Mouse (Mus musculus) bone marrow macrophage, adult 2 months (primary cell): ENCODE measurements around the gene Olfr59. TPM values are rescaled to one million over a fixed set of nuclear protein-coding genes. Genes with fewer than 3 reads are reported as not detected.

Experiments used
- H3K27ac ChIP-seq: 2 replicates; pipeline ENCODE4 v1.5.1; 2012; ENCODE audit warnings: low read depth, low read length; ENCODE audit not compliant: insufficient read depth
- H3K4me1 ChIP-seq: 2 replicates; pipeline ENCODE4 v1.6.1; 2012; ENCODE audit warnings: low read length; ENCODE audit not compliant: control insufficient read depth, insufficient read depth
- H3K4me3 ChIP-seq: 2 replicates; pipeline ENCODE4 v1.5.1; 2012; ENCODE audit warnings: mild to moderate bottlenecking, low read length, moderate library complexity; ENCODE audit not compliant: insufficient read depth
- CTCF ChIP-seq: IDR thresholded peaks from 2 replicates; pipeline ENCODE4 v1.5.1; 2012; ENCODE audit warnings: low read depth, mild to moderate bottlenecking, low read length, moderate library complexity
- POLR2A ChIP-seq: IDR thresholded peaks from 2 replicates; pipeline ENCODE4 v1.6.1; 2012; ENCODE audit warnings: mild to moderate bottlenecking, low read depth, low read length, borderline replicate concordance
- polyA plus RNA-seq: library from polyadenylated mRNA; stranded (reverse); fragments of >200 nt; gene quantifications from 2 replicates; pipeline ENCODE4 v1.2.4, GENCODE M21; 2012; ENCODE audit not compliant: missing spikeins, insufficient read depth, insufficient read length

Olfr59 gene
- not detected in 2 replicates for polyA plus RNA-seq

DNA sequence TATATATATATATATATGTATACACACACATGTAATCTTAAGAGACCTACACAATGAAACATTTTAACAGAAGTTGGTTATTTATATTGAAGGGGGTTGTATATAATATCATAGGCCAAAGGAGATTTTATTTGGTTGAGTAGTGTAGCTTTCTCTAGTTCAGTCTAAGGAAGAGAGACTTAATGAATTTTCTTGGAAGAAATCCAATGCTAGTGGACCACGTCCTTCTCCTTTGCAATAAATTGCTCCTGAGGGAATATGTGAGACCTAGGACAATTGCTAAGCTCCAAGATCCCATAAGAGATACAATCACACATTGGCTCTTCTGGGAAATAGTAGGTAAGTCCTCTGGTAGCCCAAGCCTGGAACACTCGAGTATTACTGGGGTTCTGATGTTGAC lies at the start of gene Olfr59:
Gene Olfr59 (plus strand): TSS at position 301 of the 400 bp plus-strand sequence.
- no peak for TF ChIP-seq POLR2A
- no peak for TF ChIP-seq CTCF
- no peaks in the 10 kb centered on the region for H3K4me1 ChIP-seq
- H3K27ac ChIP-seq, result no peak within 1 kb of the TSS
- H3K4me3 ChIP-seq, result no peak within 1 kb of the TSS

DNA sequence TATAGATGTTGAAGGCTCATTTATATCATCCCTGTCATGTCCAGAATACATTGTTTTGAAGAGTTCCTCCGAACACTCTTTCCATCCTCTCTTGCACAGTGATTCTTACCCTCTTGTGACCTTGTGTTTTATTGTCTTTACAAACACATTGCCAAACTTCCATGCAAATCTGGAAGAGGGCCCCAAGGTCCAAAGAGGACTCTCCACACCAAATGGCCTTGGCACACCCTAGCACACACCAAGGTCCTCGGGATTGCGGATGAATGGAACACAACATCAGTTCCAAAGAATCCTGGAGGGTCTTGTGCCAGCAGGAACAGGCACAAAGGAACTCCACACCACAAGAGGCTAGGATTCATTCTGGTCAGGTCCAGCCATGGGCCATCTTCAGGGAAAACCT lies 42.3 kb upstream of the Olfr59 start:
- TF ChIP-seq CTCF, result no peak
- TF ChIP-seq POLR2A, result no peak
- Histone ChIP-seq H3K4me1 (no peaks in the 10 kb centered on the region), H3K4me3 (no peak overlapping the region), H3K27ac (no peak overlapping the region)

DNA sequence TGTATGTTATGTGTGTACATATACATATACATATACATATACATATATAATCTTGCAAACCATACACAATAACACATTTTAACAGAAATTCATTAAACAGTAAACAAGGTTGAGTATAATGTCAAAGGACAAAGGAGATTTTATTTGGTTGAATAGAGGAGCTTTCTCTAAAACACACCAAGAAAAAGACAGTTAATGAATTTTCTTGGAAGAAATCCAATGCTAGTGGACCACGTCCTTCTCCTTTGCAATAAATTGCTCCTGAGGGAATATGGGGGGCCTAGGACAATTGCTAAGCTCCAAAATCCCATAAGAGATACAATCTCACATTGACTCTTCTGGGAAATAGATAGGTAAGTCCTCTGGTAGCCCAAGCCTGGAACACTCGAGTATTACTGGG lies 24.0 kb upstream of the Olfr59 start, which contains the start of gene Olfr406:
Gene Olfr406 (plus strand): TSS at position 301 of the 400 bp plus-strand sequence.
- H3K4me3 ChIP-seq, result no peak within 1 kb of the TSS
- H3K27ac ChIP-seq, result no peak within 1 kb of the TSS
- H3K4me1 ChIP-seq, result no peaks in the 10 kb centered on the region
- TF ChIP-seq CTCF (no peak), POLR2A (no peak)

GRCm38 (mm10) chr11:74287256-74287655 lies 3.7 kb downstream of the Olfr59 start:
- TF ChIP-seq CTCF (no peak), POLR2A (no peak)

DNA sequence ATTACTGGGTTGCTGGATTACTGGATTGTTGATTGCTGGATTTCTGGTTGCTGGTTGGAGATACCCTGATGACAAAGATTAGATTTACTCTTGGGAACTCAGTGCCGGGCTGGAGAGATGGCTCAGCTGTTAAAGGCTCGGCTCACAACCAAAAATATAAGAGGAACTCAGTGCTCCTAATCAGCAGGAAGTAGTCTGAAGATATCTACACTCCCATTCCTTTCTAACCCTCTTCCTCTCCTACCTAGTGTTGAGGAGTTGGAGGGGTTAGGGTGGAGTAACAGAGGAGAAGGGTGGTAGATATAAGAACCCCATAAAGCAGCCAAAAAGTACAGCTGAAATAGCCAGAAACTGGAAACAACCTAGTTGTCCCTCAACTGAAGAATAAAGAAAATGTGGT lies 42.5 kb downstream of the Olfr59 start:
- no peak for TF ChIP-seq POLR2A
- TF ChIP-seq CTCF, result no peak
- H3K4me1 ChIP-seq, result no peaks in the 10 kb centered on the region
- H3K4me3 ChIP-seq, result no peak overlapping the region
- H3K27ac ChIP-seq, result no peak overlapping the region

More at GRCm38 (mm10) chr11:74287256-74287655, 3.7 kb downstream of the Olfr59 start:
- Histone ChIP-seq H3K4me3 (no peak overlapping the region), H3K27ac (no peak overlapping the region), H3K4me1 (no peaks in the 10 kb centered on the region)

DNA sequence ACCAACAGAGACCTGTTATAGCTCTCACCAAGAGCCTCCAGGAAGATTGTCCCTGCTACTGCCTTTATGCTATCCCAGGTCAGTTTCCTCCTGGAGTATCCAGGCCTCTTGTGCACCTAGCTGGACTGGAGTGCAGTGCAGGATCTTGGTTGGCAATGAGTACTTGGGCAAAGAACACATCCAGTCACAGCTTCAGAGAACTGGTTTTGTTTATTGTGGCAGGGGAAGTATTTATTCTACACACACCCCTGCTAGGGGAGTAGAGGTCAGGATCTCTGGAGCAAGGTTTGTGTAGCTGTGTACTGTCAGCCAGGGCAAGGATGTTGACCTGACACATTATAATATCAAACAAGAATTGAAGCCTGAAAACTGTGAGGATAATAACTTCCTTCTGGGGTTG lies 45.2 kb downstream of the Olfr59 start:
- TF ChIP-seq POLR2A, result no peak
- TF ChIP-seq CTCF, result no peak
- Histone ChIP-seq H3K4me1 (no peaks in the 10 kb centered on the region), H3K27ac (no peak overlapping the region), H3K4me3 (no peak overlapping the region)

DNA sequence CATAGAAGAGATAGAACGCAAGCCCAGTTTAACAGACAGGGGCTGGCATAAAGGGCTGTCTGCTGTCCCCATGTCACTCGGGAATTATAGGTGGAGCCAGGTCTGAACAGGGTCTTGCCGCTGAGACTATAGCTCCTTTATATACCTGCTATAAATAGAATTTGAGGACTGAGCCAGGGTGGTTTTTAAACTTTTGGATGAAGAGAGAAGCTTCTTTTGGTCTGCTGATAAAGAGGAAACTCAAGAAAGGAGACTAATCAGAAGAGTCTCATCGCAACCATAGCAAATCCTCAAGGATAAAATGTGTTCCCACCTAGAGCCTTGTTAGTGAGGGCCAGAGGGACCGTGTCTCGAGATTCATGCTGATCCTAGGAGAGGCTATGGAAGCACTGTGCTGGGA lies 54.4 kb downstream of the Olfr59 start, which contains the start of gene Olfr410:
Gene Olfr410 (minus strand): TSS at position 101 of the 400 bp plus-strand sequence.
- Histone ChIP-seq H3K4me1 (no peaks in the 10 kb centered on the region), H3K4me3 (no peak within 1 kb of the TSS), H3K27ac (no peak within 1 kb of the TSS)
- no peak for TF ChIP-seq POLR2A
- no peak for TF ChIP-seq CTCF

Other genes starting within 250 kb of the Olfr59 start
- not detected in 2 replicates for gene Olfr139, start 227.2 kb upstream of the Olfr59 start, polyA plus RNA-seq
- not detected in 2 replicates for gene Olfr399, start 227.1 kb upstream of the Olfr59 start, polyA plus RNA-seq
- gene Zfp616, start 213.8 kb upstream of the Olfr59 start, polyA plus RNA-seq, result 0.21 TPM in 1 of 2 replicates, not detected in the other
- gene Olfr401, start 170.0 kb upstream of the Olfr59 start, polyA plus RNA-seq, result not detected in 2 replicates
- not detected in 2 replicates for gene Olfr402, start 130.2 kb upstream of the Olfr59 start, polyA plus RNA-seq
- gene Olfr403, start 97.5 kb upstream of the Olfr59 start, polyA plus RNA-seq, result not detected in 2 replicates
- gene Olfr43, start 72.4 kb upstream of the Olfr59 start, polyA plus RNA-seq, result not detected in 2 replicates
- not detected in 2 replicates for gene Olfr406, start 23.9 kb upstream of the Olfr59 start, polyA plus RNA-seq
- gene Olfr410, start 54.3 kb downstream of the Olfr59 start, polyA plus RNA-seq, result not detected in 2 replicates
- gene Olfr411, start 68.9 kb downstream of the Olfr59 start, polyA plus RNA-seq, result not detected in 2 replicates
- gene Olfr412, start 78.3 kb downstream of the Olfr59 start, polyA plus RNA-seq, result not detected in 2 replicates